Mouse (Mus musculus): ENCODE results near the gene Ly6g5b. TPM values are rescaled to one million over a fixed set of nuclear protein-coding genes. Genes with fewer than 3 reads are reported as not detected.

Ly6g5b gene
- polyA plus RNA-seq, 1 experiment from 2014 or later, result 0.66 TPM

- H3K4me1 ChIP-seq (ENCODE audit: control insufficient read depth, insufficient read depth, low read length), result peaks cover 27% of the 10 kb centered on the region
- no peaks in the 10 kb centered on the region for H3K9me3 ChIP-seq (ENCODE audit: control insufficient read depth, low read length)
- peak overlapping the region; percentile 25; the same call in 1 of the 2 replicates for H3K4me2 ChIP-seq (ENCODE audit: low read depth, low read length)
- peak overlapping the region; percentile 43; the same call in 1 of the 2 replicates for H3K9ac ChIP-seq (ENCODE audit: low read depth, low read length)
- no peaks in the 10 kb centered on the region for H3K36me3 ChIP-seq (ENCODE audit: control insufficient read depth, insufficient read depth, low read length)
- H3K27me3 ChIP-seq (replicated peaks; ENCODE audit: control insufficient read depth, insufficient read depth, low read length), result no peaks in the 10 kb centered on the region
- 45% methylated on average over 9 of the region's 9 CpGs for WGBS
- H3K27ac ChIP-seq (ENCODE audit: low read length), result peak overlapping the region; percentile 59
- H3K4me3 ChIP-seq (ENCODE audit: low read length), result no peak overlapping the region; the same call in 1 of the 2 replicates
- ATAC-seq, result peak; percentile 85
These were observed 35.5 kb downstream of the Ly6g5b start for GRCm38 (mm10) chr17:35079778-35080177.

- peaks cover 30% of the 10 kb centered on the region for H3K4me1 ChIP-seq (ENCODE audit: control insufficient read depth, insufficient read depth, low read length)
- H3K36me3 ChIP-seq (ENCODE audit: control insufficient read depth, insufficient read depth, low read length), result no peaks in the 10 kb centered on the region
- peak within 1 kb of the TSS; percentile 74 for H3K27ac ChIP-seq (ENCODE audit: low read length)
- H3K9ac ChIP-seq (ENCODE audit: low read depth, low read length), result peak within 1 kb of the TSS; percentile 65
- peak within 1 kb of the TSS; percentile 55 for H3K4me2 ChIP-seq (ENCODE audit: low read depth, low read length)
- H3K27me3 ChIP-seq (replicated peaks; ENCODE audit: control insufficient read depth, insufficient read depth, low read length), result no peaks in the 10 kb centered on the region
- peak; percentile 67 for ATAC-seq
- no peaks in the 10 kb centered on the region for H3K9me3 ChIP-seq (ENCODE audit: control insufficient read depth, low read length)
- WGBS, result 8% methylated on average over 14 of the region's 14 CpGs
- peak within 1 kb of the TSS; percentile 37 for H3K4me3 ChIP-seq (ENCODE audit: low read length)
These were observed 37.4 kb downstream of the Ly6g5b start, which contains the start of gene Ly6g6d for GRCm38 (mm10) chr17:35077786-35078233. Gene Ly6g6d (minus strand): TSS chr17:35078065.

GRCm38 (mm10) chr17:35077285-35077684, 37.9 kb downstream of the Ly6g5b start:
- ATAC-seq, result 0 out of 2 replicates have a peak, but pooled peaks have one; percentile 3
- Histone ChIP-seq H3K36me3 (ENCODE audit: control insufficient read depth, insufficient read depth, low read length) (no peaks in the 10 kb centered on the region), H3K4me3 (ENCODE audit: low read length) (peak overlapping the region; percentile 37), H3K27ac (ENCODE audit: low read length) (peak overlapping the region; percentile 74), H3K9ac (ENCODE audit: low read depth, low read length) (peak overlapping the region; percentile 65), H3K27me3 (replicated peaks; ENCODE audit: control insufficient read depth, insufficient read depth, low read length) (no peaks in the 10 kb centered on the region), H3K9me3 (ENCODE audit: control insufficient read depth, low read length) (no peaks in the 10 kb centered on the region), H3K4me1 (ENCODE audit: control insufficient read depth, insufficient read depth, low read length) (peaks cover 30% of the 10 kb centered on the region), H3K4me2 (ENCODE audit: low read depth, low read length) (peak overlapping the region; percentile 55)
- 18% methylated on average over 2 of the region's 2 CpGs for WGBS

- ATAC-seq, result no peak
- WGBS, result 31% methylated on average over 10 of the region's 10 CpGs
These were observed 38.6 kb downstream of the Ly6g5b start, which contains the start of gene Ly6g6e for GRCm38 (mm10) chr17:35076507-35077176. Gene Ly6g6e (plus strand): TSS chr17:35076902.

GRCm38 (mm10) chr17:35074097-35074496, 41.1 kb downstream of the Ly6g5b start:
- peaks cover 24% of the 10 kb centered on the region for H3K4me1 ChIP-seq (ENCODE audit: control insufficient read depth, insufficient read depth, low read length)
- H3K27me3 ChIP-seq (replicated peaks; ENCODE audit: control insufficient read depth, insufficient read depth, low read length), result no peaks in the 10 kb centered on the region
- no peaks in the 10 kb centered on the region for H3K9me3 ChIP-seq (ENCODE audit: control insufficient read depth, low read length)
- no peaks in the 10 kb centered on the region for H3K36me3 ChIP-seq (ENCODE audit: control insufficient read depth, insufficient read depth, low read length)
- peak overlapping the region; percentile 46; the same call in 1 of the 2 replicates for H3K9ac ChIP-seq (ENCODE audit: low read depth, low read length)
- H3K27ac ChIP-seq (ENCODE audit: low read length), result no peak overlapping the region
- ATAC-seq, result peak; percentile 19; the same call in 1 of the 2 replicates
- H3K4me3 ChIP-seq (ENCODE audit: low read length), result peak overlapping the region; percentile 15
- 0 out of 2 replicates have a peak overlapping the region, but pooled peaks have one; percentile 5 for H3K4me2 ChIP-seq (ENCODE audit: low read depth, low read length)
- 38% methylated on average over 17 of the region's 17 CpGs for WGBS

More at GRCm38 (mm10) chr17:35076507-35077176, 38.6 kb downstream of the Ly6g5b start, which contains the start of gene Ly6g6e:
- Histone ChIP-seq H3K27ac (ENCODE audit: low read length) (peak within 1 kb of the TSS; percentile 74), H3K4me1 (ENCODE audit: control insufficient read depth, insufficient read depth, low read length) (peaks cover 30% of the 10 kb centered on the region), H3K4me2 (ENCODE audit: low read depth, low read length) (peak within 1 kb of the TSS; percentile 55), H3K9ac (ENCODE audit: low read depth, low read length) (peak within 1 kb of the TSS; percentile 65), H3K4me3 (ENCODE audit: low read length) (peak within 1 kb of the TSS; percentile 37), H3K27me3 (replicated peaks; ENCODE audit: control insufficient read depth, insufficient read depth, low read length) (no peaks in the 10 kb centered on the region), H3K9me3 (ENCODE audit: control insufficient read depth, low read length) (no peaks in the 10 kb centered on the region), H3K36me3 (ENCODE audit: control insufficient read depth, insufficient read depth, low read length) (no peaks in the 10 kb centered on the region)

GRCm38 (mm10) chr17:35071454-35071853, 43.8 kb downstream of the Ly6g5b start:
- ATAC-seq, result no peak
- Histone ChIP-seq H3K36me3 (ENCODE audit: control insufficient read depth, insufficient read depth, low read length) (no peaks in the 10 kb centered on the region), H3K9ac (ENCODE audit: low read depth, low read length) (no peak overlapping the region), H3K4me3 (ENCODE audit: low read length) (no peak overlapping the region), H3K27me3 (replicated peaks; ENCODE audit: control insufficient read depth, insufficient read depth, low read length) (no peaks in the 10 kb centered on the region; the same call in 1 of the 2 replicates), H3K4me1 (ENCODE audit: control insufficient read depth, insufficient read depth, low read length) (peaks cover 8% of the 10 kb centered on the region), H3K4me2 (ENCODE audit: low read depth, low read length) (no peak overlapping the region), H3K27ac (ENCODE audit: low read length) (no peak overlapping the region), H3K9me3 (ENCODE audit: control insufficient read depth, low read length) (no peaks in the 10 kb centered on the region)
- 75% methylated on average over 9 of the region's 9 CpGs for WGBS

GRCm38 (mm10) chr17:35070556-35071229, 44.5 kb downstream of the Ly6g5b start:
- no peak overlapping the region for H3K27ac ChIP-seq (ENCODE audit: low read length)
- H3K4me2 ChIP-seq (ENCODE audit: low read depth, low read length), result no peak overlapping the region
- H3K27me3 ChIP-seq (replicated peaks; ENCODE audit: control insufficient read depth, insufficient read depth, low read length), result no peaks in the 10 kb centered on the region; the same call in 1 of the 2 replicates
- peaks cover 5% of the 10 kb centered on the region for H3K4me1 ChIP-seq (ENCODE audit: control insufficient read depth, insufficient read depth, low read length)
- no peak overlapping the region for H3K9ac ChIP-seq (ENCODE audit: low read depth, low read length)
- WGBS, result 48% methylated on average over 6 of the region's 6 CpGs
- H3K4me3 ChIP-seq (ENCODE audit: low read length), result no peak overlapping the region
- no peaks in the 10 kb centered on the region for H3K9me3 ChIP-seq (ENCODE audit: control insufficient read depth, low read length)
- ATAC-seq, result no peak
- H3K36me3 ChIP-seq (ENCODE audit: control insufficient read depth, insufficient read depth, low read length), result no peaks in the 10 kb centered on the region

- H3K4me2 ChIP-seq (ENCODE audit: low read depth, low read length), result no peak overlapping the region
- H3K9ac ChIP-seq (ENCODE audit: low read depth, low read length), result no peak overlapping the region
- no peak overlapping the region for H3K27ac ChIP-seq (ENCODE audit: low read length)
- no peak for ATAC-seq
- H3K27me3 ChIP-seq (replicated peaks; ENCODE audit: control insufficient read depth, insufficient read depth, low read length), result no peaks in the 10 kb centered on the region; the same call in 1 of the 2 replicates
- H3K36me3 ChIP-seq (ENCODE audit: control insufficient read depth, insufficient read depth, low read length), result no peaks in the 10 kb centered on the region
- H3K4me3 ChIP-seq (ENCODE audit: low read length), result no peak overlapping the region
- 77% methylated on average over 17 of the region's 17 CpGs for WGBS
- H3K4me1 ChIP-seq (ENCODE audit: control insufficient read depth, insufficient read depth, low read length), result peaks cover 16% of the 10 kb centered on the region
- H3K9me3 ChIP-seq (ENCODE audit: control insufficient read depth, low read length), result no peaks in the 10 kb centered on the region
These were observed 46.9 kb downstream of the Ly6g5b start for GRCm38 (mm10) chr17:35068213-35068914.

GRCm38 (mm10) chr17:35066084-35066483, 49.1 kb downstream of the Ly6g5b start, which contains the start of gene Mpig6b:
Gene Mpig6b (minus strand): TSS chr17:35066184.
- ATAC-seq, result no peak

More at GRCm38 (mm10) chr17:35066084-35066483, 49.1 kb downstream of the Ly6g5b start, which contains the start of gene Mpig6b:
- H3K27ac ChIP-seq (ENCODE audit: low read length), result peak within 1 kb of the TSS; percentile 79
- no peaks in the 10 kb centered on the region for H3K36me3 ChIP-seq (ENCODE audit: control insufficient read depth, insufficient read depth, low read length)
- no peaks in the 10 kb centered on the region; the same call in 1 of the 2 replicates for H3K27me3 ChIP-seq (replicated peaks; ENCODE audit: control insufficient read depth, insufficient read depth, low read length)
- peak within 1 kb of the TSS; percentile 59 for H3K9ac ChIP-seq (ENCODE audit: low read depth, low read length)
- peak within 1 kb of the TSS; percentile 50 for H3K4me3 ChIP-seq (ENCODE audit: low read length)
- peak within 1 kb of the TSS; percentile 69 for H3K4me2 ChIP-seq (ENCODE audit: low read depth, low read length)
- no peaks in the 10 kb centered on the region for H3K9me3 ChIP-seq (ENCODE audit: control insufficient read depth, low read length)
- H3K4me1 ChIP-seq (ENCODE audit: control insufficient read depth, insufficient read depth, low read length), result peaks cover 23% of the 10 kb centered on the region
- 63% methylated on average over 10 of the region's 10 CpGs for WGBS
